Mouse (Mus musculus): Measurements from ENCODE around the gene Lama2. TPM values are rescaled to one million over a fixed set of nuclear protein-coding genes. Genes with fewer than 3 reads are reported as not detected.

Gene Lama2
- polyA plus RNA-seq, 1 experiment, result 2.7 TPM

- Histone ChIP-seq H3K27ac (ENCODE audit: insufficient read depth, low read length) (no peak overlapping the region), H3K36me3 (ENCODE audit: control insufficient read depth, insufficient read depth, low read length) (no peaks in the 10 kb centered on the region), H3K4me1 (ENCODE audit: control insufficient read depth, insufficient read depth, insufficient read length) (no peaks in the 10 kb centered on the region), H3K4me3 (ENCODE audit: extremely low read depth, insufficient read depth, insufficient read length) (no peak overlapping the region), H3K27me3 (ENCODE audit: control insufficient read depth, insufficient read depth, low read length) (no peaks in the 10 kb centered on the region)
- no peak for DNase-seq (ENCODE audit: low read depth in 1 of 2, low spot score in 2 of 2)
- 91% methylated on average over 8 of the region's 8 CpGs for WGBS
- TF ChIP-seq CTCF (IDR thresholded peaks at IDR 0.05; ENCODE audit: extremely low read depth, insufficient read depth, insufficient read length, insufficient replicate concordance) (no peak), POLR2A (IDR thresholded peaks at IDR 0.05; ENCODE audit: low read depth, low read length) (no peak)
These were observed 425.3 kb downstream of the Lama2 start for GRCm38 (mm10) chr10:27193986-27194908.

GRCm38 (mm10) chr10:27188630-27189365 is 430.8 kb downstream of the Lama2 start:
- Histone ChIP-seq H3K27me3 (ENCODE audit: control insufficient read depth, insufficient read depth, low read length) (no peaks in the 10 kb centered on the region), H3K4me1 (ENCODE audit: control insufficient read depth, insufficient read depth, insufficient read length) (no peaks in the 10 kb centered on the region), H3K4me3 (ENCODE audit: extremely low read depth, insufficient read depth, insufficient read length) (no peak overlapping the region), H3K36me3 (ENCODE audit: control insufficient read depth, insufficient read depth, low read length) (no peaks in the 10 kb centered on the region), H3K27ac (ENCODE audit: insufficient read depth, low read length) (no peak overlapping the region)
- TF ChIP-seq POLR2A (IDR thresholded peaks at IDR 0.05; ENCODE audit: low read depth, low read length) (no peak), CTCF (IDR thresholded peaks at IDR 0.05; ENCODE audit: extremely low read depth, insufficient read depth, insufficient read length, insufficient replicate concordance) (no peak)
- DNase-seq (ENCODE audit: low read depth in 1 of 2, low spot score in 2 of 2), result no peak
- 86% methylated on average over 9 of the region's 9 CpGs for WGBS

- Histone ChIP-seq H3K4me1 (ENCODE audit: control insufficient read depth, insufficient read depth, insufficient read length) (no peaks in the 10 kb centered on the region), H3K36me3 (ENCODE audit: control insufficient read depth, insufficient read depth, low read length) (no peaks in the 10 kb centered on the region), H3K4me3 (ENCODE audit: extremely low read depth, insufficient read depth, insufficient read length) (no peak overlapping the region), H3K27me3 (ENCODE audit: control insufficient read depth, insufficient read depth, low read length) (no peaks in the 10 kb centered on the region), H3K27ac (ENCODE audit: insufficient read depth, low read length) (no peak overlapping the region)
- TF ChIP-seq POLR2A (IDR thresholded peaks at IDR 0.05; ENCODE audit: low read depth, low read length) (no peak), CTCF (IDR thresholded peaks at IDR 0.05; ENCODE audit: extremely low read depth, insufficient read depth, insufficient read length, insufficient replicate concordance) (no peak)
- WGBS, result 90% methylated on average over 5 of the region's 5 CpGs
- no peak for DNase-seq (ENCODE audit: low read depth in 1 of 2, low spot score in 2 of 2)
These were observed 435.4 kb downstream of the Lama2 start for GRCm38 (mm10) chr10:27184185-27184584.

- Histone ChIP-seq H3K4me1 (ENCODE audit: control insufficient read depth, insufficient read depth, insufficient read length) (no peaks in the 10 kb centered on the region), H3K4me3 (ENCODE audit: extremely low read depth, insufficient read depth, insufficient read length) (no peak overlapping the region), H3K27ac (ENCODE audit: insufficient read depth, low read length) (no peak overlapping the region), H3K27me3 (ENCODE audit: control insufficient read depth, insufficient read depth, low read length) (no peaks in the 10 kb centered on the region), H3K36me3 (ENCODE audit: control insufficient read depth, insufficient read depth, low read length) (no peaks in the 10 kb centered on the region)
- no peak for DNase-seq (ENCODE audit: low read depth in 1 of 2, low spot score in 2 of 2)
- 74% methylated on average over 2 of the region's 2 CpGs for WGBS
- no peak for TF ChIP-seq POLR2A (IDR thresholded peaks at IDR 0.05; ENCODE audit: low read depth, low read length)
- no peak for TF ChIP-seq CTCF (IDR thresholded peaks at IDR 0.05; ENCODE audit: extremely low read depth, insufficient read depth, insufficient read length, insufficient replicate concordance)
These were observed 445.3 kb downstream of the Lama2 start for GRCm38 (mm10) chr10:27174271-27174670.

GRCm38 (mm10) chr10:27164738-27165137 is 454.8 kb downstream of the Lama2 start:
- H3K27ac ChIP-seq (ENCODE audit: insufficient read depth, low read length), result no peak overlapping the region
- H3K4me1 ChIP-seq (ENCODE audit: control insufficient read depth, insufficient read depth, insufficient read length), result no peaks in the 10 kb centered on the region
- no peaks in the 10 kb centered on the region for H3K36me3 ChIP-seq (ENCODE audit: control insufficient read depth, insufficient read depth, low read length)
- 78% methylated on average over 3 of the region's 3 CpGs for WGBS
- H3K27me3 ChIP-seq (ENCODE audit: control insufficient read depth, insufficient read depth, low read length), result no peaks in the 10 kb centered on the region
- H3K4me3 ChIP-seq (ENCODE audit: extremely low read depth, insufficient read depth, insufficient read length), result no peak overlapping the region
- TF ChIP-seq CTCF (IDR thresholded peaks at IDR 0.05; ENCODE audit: extremely low read depth, insufficient read depth, insufficient read length, insufficient replicate concordance) (no peak), POLR2A (IDR thresholded peaks at IDR 0.05; ENCODE audit: low read depth, low read length) (no peak)
- DNase-seq (ENCODE audit: low read depth in 1 of 2, low spot score in 2 of 2), result no peak

- DNase-seq (ENCODE audit: low read depth in 1 of 2, low spot score in 2 of 2), result no peak
- 79% methylated on average over 2 of the region's 2 CpGs for WGBS
- Histone ChIP-seq H3K4me3 (ENCODE audit: extremely low read depth, insufficient read depth, insufficient read length) (no peak overlapping the region), H3K27ac (ENCODE audit: insufficient read depth, low read length) (no peak overlapping the region), H3K36me3 (ENCODE audit: control insufficient read depth, insufficient read depth, low read length) (no peaks in the 10 kb centered on the region), H3K27me3 (ENCODE audit: control insufficient read depth, insufficient read depth, low read length) (no peaks in the 10 kb centered on the region), H3K4me1 (ENCODE audit: control insufficient read depth, insufficient read depth, insufficient read length) (no peaks in the 10 kb centered on the region)
- TF ChIP-seq CTCF (IDR thresholded peaks at IDR 0.05; ENCODE audit: extremely low read depth, insufficient read depth, insufficient read length, insufficient replicate concordance) (no peak), POLR2A (IDR thresholded peaks at IDR 0.05; ENCODE audit: low read depth, low read length) (no peak)
These were observed 457.2 kb downstream of the Lama2 start for GRCm38 (mm10) chr10:27162364-27162763.

Measured in spleen, adult 2 months (tissue).